Mouse (Mus musculus) embryonic facial prominence, embryonic 14.5 days (tissue): ENCODE results near the gene Gm45753. TPM values are rescaled to one million over a fixed set of nuclear protein-coding genes. Genes with fewer than 3 reads are reported as not detected.

Experiments used
- ATAC-seq: fragments of 200-750 bp; cut with Nextera tagmentation; 2 replicates; pipeline ENCODE4 v1.8.0; 2017; ENCODE audit warnings: low read depth, moderate number of reproducible peaks, moderate TSS enrichment
- DNase-seq: peaks from one replicate; pipeline ENCODE4 v3.0.0-alpha.2; 2015; ENCODE audit warnings: low spot score
- H3K27ac ChIP-seq: fragments of 300-500 bp; sonication (generic); replicated peaks from 2 replicates; pipeline ENCODE4 v1.5.1; 2014; ENCODE audit warnings: low read depth, mild to moderate bottlenecking, low read length, moderate library complexity
- H3K27me3 ChIP-seq: fragments of 300-500 bp; sonication (generic); replicated peaks from 2 replicates; pipeline ENCODE4 v1.6.1; 2014; ENCODE audit warnings: low read length; ENCODE audit not compliant: control insufficient read depth, insufficient read depth
- H3K36me3 ChIP-seq: fragments of 300-500 bp; sonication (generic); 2 replicates; pipeline ENCODE4 v1.6.1; 2014; ENCODE audit warnings: low read length, mixed read lengths; ENCODE audit not compliant: control insufficient read depth, insufficient read depth
- H3K4me1 ChIP-seq: fragments of 300-500 bp; sonication (generic); 2 replicates; pipeline ENCODE4 v1.6.1; 2014; ENCODE audit warnings: antibody characterized with exemption, low read length; ENCODE audit not compliant: control insufficient read depth, insufficient read depth
- H3K4me2 ChIP-seq: fragments of 300-500 bp; sonication (generic); 2 replicates; pipeline ENCODE4 v1.6.1; 2014; ENCODE audit warnings: low read depth, mild to moderate bottlenecking, low read length, moderate library complexity, mixed read lengths
- H3K4me3 ChIP-seq: fragments of 300-500 bp; sonication (generic); 2 replicates; pipeline ENCODE4 v1.5.1; 2014; ENCODE audit warnings: low read depth, mild to moderate bottlenecking, low read length
- H3K9ac ChIP-seq: fragments of 300-500 bp; sonication (generic); 2 replicates; pipeline ENCODE4 v1.6.1; 2014; ENCODE audit warnings: low read depth, mild to moderate bottlenecking, low read length, moderate library complexity, mixed read lengths
- H3K9me3 ChIP-seq: fragments of 300-500 bp; sonication (generic); 2 replicates; pipeline ENCODE4 v1.6.1; 2016; ENCODE audit warnings: low read length; ENCODE audit not compliant: control insufficient read depth
- WGBS: fragments of 180-500 bp; shearing (Covaris S2); extraction: QIAGEN DNeasy Blood & Tissue Kit; methylation state at CpG from one replicate; pipeline ENCODE4 v1.1.7; 2014; 5-methylcytosine and 5-hydroxymethylcytosine counted together
- polyA plus RNA-seq: library from polyadenylated mRNA; unstranded; fragments of >200 nt; fragmentation: Nextera tagmentation; extraction: Ambion mirVana; gene quantifications from 2 replicates; pipeline ENCODE4 v1.2.1, GENCODE M21; 2014

Gene Gm45753
- polyA plus RNA-seq = not detected in 2 replicates

GRCm38 (mm10) chr8:45308366-45308765 lies at the start of gene Gm45753:
TSS of gene Gm45753 (minus strand) at chr8:45308466.
- WGBS = 87% methylated on average over 13 of the region's 13 CpGs
- ATAC-seq (no peak), DNase-seq (no peak)
- Histone ChIP-seq H3K27me3 (no peaks in the 10 kb centered on the region), H3K9me3 (no peaks in the 10 kb centered on the region), H3K9ac (no peak within 1 kb of the TSS), H3K36me3 (no peaks in the 10 kb centered on the region), H3K4me1 (no peaks in the 10 kb centered on the region), H3K4me3 (no peak within 1 kb of the TSS), H3K4me2 (no peak within 1 kb of the TSS), H3K27ac (no peak within 1 kb of the TSS)

GRCm38 (mm10) chr8:45355809-45356208 lies 47.5 kb upstream of the Gm45753 start:
- H3K4me2 ChIP-seq = no peak overlapping the region
- no peak overlapping the region for H3K27ac ChIP-seq
- H3K4me1 ChIP-seq = peaks cover 7% of the 10 kb centered on the region
- no peaks in the 10 kb centered on the region for H3K9me3 ChIP-seq
- no peaks in the 10 kb centered on the region; the same call in 1 of the 2 replicates for H3K36me3 ChIP-seq
- H3K4me3 ChIP-seq = no peak overlapping the region
- H3K27me3 ChIP-seq = no peaks in the 10 kb centered on the region
- WGBS = 84% methylated on average over 6 of the region's 6 CpGs
- no peak for DNase-seq
- ATAC-seq = no peak
- no peak overlapping the region for H3K9ac ChIP-seq

GRCm38 (mm10) chr8:45345031-45345430 lies 36.8 kb upstream of the Gm45753 start:
- Histone ChIP-seq H3K27me3 (no peaks in the 10 kb centered on the region), H3K9me3 (no peaks in the 10 kb centered on the region), H3K4me1 (no peaks in the 10 kb centered on the region), H3K9ac (no peak overlapping the region), H3K36me3 (peaks cover 22% of the 10 kb centered on the region), H3K4me3 (no peak overlapping the region), H3K27ac (no peak overlapping the region), H3K4me2 (no peak overlapping the region)
- ATAC-seq = peak; percentile 57; the same call in 1 of the 2 replicates
- 16% methylated on average over 6 of the region's 6 CpGs for WGBS
- DNase-seq = peak; percentile 72

GRCm38 (mm10) chr8:45344298-45344697 lies 36.0 kb upstream of the Gm45753 start:
- H3K4me1 ChIP-seq = no peaks in the 10 kb centered on the region
- no peaks in the 10 kb centered on the region for H3K27me3 ChIP-seq
- H3K27ac ChIP-seq = no peak overlapping the region
- H3K4me3 ChIP-seq = no peak overlapping the region
- ATAC-seq = no peak
- no peak overlapping the region for H3K4me2 ChIP-seq
- 83% methylated on average over 8 of the region's 8 CpGs for WGBS
- no peaks in the 10 kb centered on the region for H3K9me3 ChIP-seq
- no peak overlapping the region for H3K9ac ChIP-seq
- DNase-seq = no peak
- peaks cover 22% of the 10 kb centered on the region for H3K36me3 ChIP-seq

- peaks cover 11% of the 10 kb centered on the region; the same call in 1 of the 2 replicates for H3K36me3 ChIP-seq
- 90% methylated on average over 12 of the region's 12 CpGs for WGBS
- ATAC-seq = no peak
- DNase-seq = no peak
- no peak overlapping the region for H3K9ac ChIP-seq
- no peak overlapping the region for H3K4me3 ChIP-seq
- H3K27ac ChIP-seq = no peak overlapping the region
- no peaks in the 10 kb centered on the region for H3K27me3 ChIP-seq
- H3K4me1 ChIP-seq = no peaks in the 10 kb centered on the region
- H3K4me2 ChIP-seq = no peak overlapping the region
- no peaks in the 10 kb centered on the region for H3K9me3 ChIP-seq
Measured at GRCm38 (mm10) chr8:45341630-45342628, 33.7 kb upstream of the Gm45753 start.

GRCm38 (mm10) chr8:45333493-45333892 lies 25.2 kb upstream of the Gm45753 start:
- Histone ChIP-seq H3K4me2 (peak overlapping the region; percentile 82), H3K4me1 (0 out of 2 replicates have a peak, but pooled peaks cover 7% of the 10 kb centered on the region), H3K9me3 (no peaks in the 10 kb centered on the region), H3K27ac (no peak overlapping the region), H3K9ac (peak overlapping the region; percentile 70), H3K36me3 (no peaks in the 10 kb centered on the region), H3K4me3 (peak overlapping the region; percentile 65), H3K27me3 (no peaks in the 10 kb centered on the region)
- DNase-seq (no peak), ATAC-seq (0 out of 2 replicates have a peak, but pooled peaks have one; percentile 20)
- WGBS = 4% methylated on average over 8 of the region's 8 CpGs

DNA sequence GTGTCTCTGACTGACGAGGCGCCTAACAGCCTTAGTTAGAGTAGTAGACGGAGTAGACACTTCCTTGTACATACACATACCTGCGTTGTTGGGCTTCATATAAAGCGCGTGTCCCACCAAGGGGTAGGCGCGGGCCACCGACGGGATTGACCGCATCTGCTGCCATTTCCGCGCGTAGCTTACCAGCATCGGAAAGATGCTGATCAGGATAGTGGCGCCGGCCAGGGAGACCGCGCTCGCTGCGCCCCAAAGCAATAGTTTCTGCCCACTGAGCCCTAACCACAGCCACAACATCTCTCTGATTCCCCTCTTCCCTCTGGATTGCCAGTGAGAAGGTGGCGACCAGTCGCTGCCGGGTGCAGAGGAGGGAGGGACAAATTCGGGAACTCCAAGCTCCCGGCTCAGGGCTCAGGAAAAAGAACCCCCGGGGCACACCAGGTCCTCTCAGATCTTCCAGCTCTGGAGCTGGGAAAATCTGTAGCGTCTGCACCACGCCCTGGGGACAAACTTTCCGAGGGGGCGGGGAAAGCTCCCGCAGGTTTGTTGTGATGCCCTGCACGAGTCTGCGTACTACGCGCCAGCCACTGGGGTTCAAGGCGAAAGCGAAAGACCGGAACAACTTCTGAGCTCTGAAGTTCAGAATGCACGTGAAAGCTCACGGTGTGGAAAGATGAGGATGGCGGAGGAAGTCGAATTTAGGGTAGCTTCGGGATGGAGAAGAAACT lies 24.6 kb upstream of the Gm45753 start, which contains the start of gene Cyp4v3:
Gene Cyp4v3, minus strand, starts transcription at position 532 of the 725 bp plus-strand sequence.
- peak within 1 kb of the TSS; percentile 70 for H3K9ac ChIP-seq
- peak; percentile 88 for ATAC-seq
- no peaks in the 10 kb centered on the region for H3K27me3 ChIP-seq
- H3K4me1 ChIP-seq = 0 out of 2 replicates have a peak, but pooled peaks cover 7% of the 10 kb centered on the region
- H3K27ac ChIP-seq = no peak within 1 kb of the TSS
- H3K4me3 ChIP-seq = peak within 1 kb of the TSS; percentile 65
- DNase-seq = peak; percentile 87
- H3K9me3 ChIP-seq = no peaks in the 10 kb centered on the region
- peak within 1 kb of the TSS; percentile 82 for H3K4me2 ChIP-seq
- whole genome bisulfite sequencing = under 1% methylated on average over 41 of the region's 44 CpGs
- H3K36me3 ChIP-seq = no peaks in the 10 kb centered on the region

- H3K4me1 ChIP-seq = 0 out of 2 replicates have a peak, but pooled peaks cover 7% of the 10 kb centered on the region
- no peak for DNase-seq
- no peak overlapping the region for H3K4me3 ChIP-seq
- ATAC-seq = no peak
- H3K27me3 ChIP-seq = no peaks in the 10 kb centered on the region
- H3K9ac ChIP-seq = no peak overlapping the region
- H3K27ac ChIP-seq = no peak overlapping the region
- H3K9me3 ChIP-seq = no peaks in the 10 kb centered on the region
- no peak overlapping the region for H3K4me2 ChIP-seq
- no peaks in the 10 kb centered on the region for H3K36me3 ChIP-seq
- WGBS = 76% methylated on average over 3 of the region's 3 CpGs
Measured at GRCm38 (mm10) chr8:45330856-45331255, 22.6 kb upstream of the Gm45753 start.
